Mouse (Mus musculus) liver, adult 2 months (tissue): ENCODE results near the gene Commd2. TPM values are rescaled to one million over a fixed set of nuclear protein-coding genes. Genes with fewer than 3 reads are reported as not detected.

Experiments
- DNase-seq: peaks from one replicate; pipeline ENCODE4 v3.0.0-alpha.2; 2011; ENCODE audit warnings: low read depth, low spot score; ENCODE audit errors: extremely low read depth
- H3K27ac ChIP-seq: fragments of 200-500 bp; replicated peaks from 2 replicates; pipeline ENCODE4 v1.5.1; 2012; ENCODE audit warnings: low read depth, mild to moderate bottlenecking, control low read depth, inconsistent platforms, low read length; ENCODE audit not compliant: insufficient read depth
- H3K27me3 ChIP-seq: fragments of 200-500 bp; 2 replicates; pipeline ENCODE4 v1.6.1; 2012; ENCODE audit warnings: mild to moderate bottlenecking, moderate library complexity, low read length, inconsistent platforms; ENCODE audit not compliant: control insufficient read depth, insufficient read depth
- H3K36me3 ChIP-seq: fragments of 200-500 bp; 2 replicates; pipeline ENCODE4 v1.6.1; 2012; ENCODE audit warnings: low read length, inconsistent platforms; ENCODE audit not compliant: control insufficient read depth, insufficient read depth
- H3K4me1 ChIP-seq: fragments of 200-500 bp; 2 replicates; pipeline ENCODE4 v1.6.1; 2011; ENCODE audit warnings: low read length; ENCODE audit not compliant: control insufficient read depth, insufficient read depth
- H3K4me3 ChIP-seq: fragments of 200-500 bp; 2 replicates; pipeline ENCODE4 v1.5.1; 2011; ENCODE audit warnings: low read depth, mild to moderate bottlenecking, control low read depth, low read length, moderate library complexity; ENCODE audit not compliant: insufficient read depth
- H3K79me2 ChIP-seq: fragments of 200-500 bp; 2 replicates; pipeline ENCODE4 v1.6.1; 2012; ENCODE audit warnings: inconsistent platforms, mild to moderate bottlenecking, low read length, moderate library complexity; ENCODE audit not compliant: control insufficient read depth, insufficient read depth
- H3K9ac ChIP-seq: fragments of 200-500 bp; 2 replicates; pipeline ENCODE4 v1.6.1; 2012; ENCODE audit warnings: low read depth, mild to moderate bottlenecking, control low read depth, inconsistent platforms, low read length
- CTCF ChIP-seq: fragments of 200-500 bp; IDR thresholded peaks from 2 replicates; pipeline ENCODE4 v1.5.1; 2011; ENCODE audit warnings: low read depth, low read length, control low read depth
- POLR2A ChIP-seq: fragments of 200-500 bp; IDR thresholded peaks from 2 replicates; pipeline ENCODE4 v1.6.1; 2011; ENCODE audit warnings: low read length, control low read depth; ENCODE audit not compliant: insufficient read depth; ENCODE audit errors: extremely low read depth
- WGBS: fragments of 180-500 bp; shearing (Covaris S2); methylation state at CpG from one replicate; pipeline ENCODE4 v1.1.7; 2018; 5-methylcytosine and 5-hydroxymethylcytosine counted together
- polyA plus RNA-seq: library from polyadenylated mRNA; depleted of rRNA; stranded (reverse); fragments of >200 nt; gene quantifications from 2 replicates; pipeline ENCODE4 v1.2.3, GENCODE M21; 2012
- total RNA-seq: library from RNA; depleted of rRNA; stranded (reverse); fragments of >200 nt; gene quantifications from 2 replicates; pipeline ENCODE4 v1.2.3, GENCODE M21; 2014

Gene Commd2
- total and polyA plus RNA-seq, 2 experiments = 13.9 to 17.3 TPM

- 89% methylated on average over 3 of the region's 3 CpGs for WGBS
- Histone ChIP-seq H3K4me1 (no peaks in the 10 kb centered on the region), H3K36me3 (no peaks in the 10 kb centered on the region; the same call in 1 of the 2 replicates), H3K9ac (no peak overlapping the region), H3K27ac (no peak overlapping the region), H3K79me2 (no peaks in the 10 kb centered on the region), H3K4me3 (no peak overlapping the region), H3K27me3 (no peaks in the 10 kb centered on the region)
- DNase-seq = no peak
- TF ChIP-seq CTCF = no peak
- TF ChIP-seq POLR2A = no peak
Observed at GRCm38 (mm10) chr3:57634763-57635487, 16.6 kb downstream of the Commd2 start.

- Histone ChIP-seq H3K27me3 (no peaks in the 10 kb centered on the region), H3K79me2 (no peaks in the 10 kb centered on the region), H3K4me1 (no peaks in the 10 kb centered on the region), H3K36me3 (no peaks in the 10 kb centered on the region), H3K9ac (no peak overlapping the region), H3K4me3 (no peak overlapping the region), H3K27ac (no peak overlapping the region)
- no peak for DNase-seq
- no peak for TF ChIP-seq POLR2A
- no peak for TF ChIP-seq CTCF
- WGBS = 41% methylated on average over 11 of the region's 11 CpGs
Observed at GRCm38 (mm10) chr3:57626954-57627513, 24.5 kb downstream of the Commd2 start.

GRCm38 (mm10) chr3:57625275-57625997 lies 26.1 kb downstream of the Commd2 start:
- no peak overlapping the region for H3K9ac ChIP-seq
- WGBS = 41% methylated on average over 21 of the region's 21 CpGs
- peak; percentile 58 for DNase-seq

GRCm38 (mm10) chr3:57619718-57620117 lies 31.8 kb downstream of the Commd2 start:
- H3K4me3 ChIP-seq = no peak overlapping the region
- TF ChIP-seq CTCF (peak; percentile 57; the same call in 1 of the 2 replicates), POLR2A (no peak)
- no peak overlapping the region for H3K27ac ChIP-seq
- DNase-seq = peak; percentile 53
- H3K27me3 ChIP-seq = no peaks in the 10 kb centered on the region
- no peak overlapping the region for H3K9ac ChIP-seq
- no peaks in the 10 kb centered on the region for H3K79me2 ChIP-seq
- 54% methylated on average over 4 of the region's 4 CpGs for WGBS
- H3K4me1 ChIP-seq = no peaks in the 10 kb centered on the region
- no peaks in the 10 kb centered on the region for H3K36me3 ChIP-seq

More at GRCm38 (mm10) chr3:57625275-57625997, 26.1 kb downstream of the Commd2 start:
- TF ChIP-seq CTCF (peak; percentile 25; the same call in 1 of the 2 replicates), POLR2A (no peak)
- Histone ChIP-seq H3K27me3 (no peaks in the 10 kb centered on the region), H3K4me3 (no peak overlapping the region; the same call in 1 of the 2 replicates), H3K36me3 (no peaks in the 10 kb centered on the region), H3K27ac (no peak overlapping the region), H3K4me1 (no peaks in the 10 kb centered on the region), H3K79me2 (no peaks in the 10 kb centered on the region)

- Histone ChIP-seq H3K27ac (no peak overlapping the region), H3K79me2 (no peaks in the 10 kb centered on the region), H3K27me3 (no peaks in the 10 kb centered on the region), H3K4me1 (no peaks in the 10 kb centered on the region), H3K36me3 (no peaks in the 10 kb centered on the region), H3K9ac (no peak overlapping the region), H3K4me3 (no peak overlapping the region)
- no peak for TF ChIP-seq POLR2A
- TF ChIP-seq CTCF = 0 out of 2 replicates have a peak, but pooled peaks have one; percentile 16
- no peak for DNase-seq
- 87% methylated on average over 4 of the region's 4 CpGs for WGBS
Observed at GRCm38 (mm10) chr3:57615652-57616051, 35.9 kb downstream of the Commd2 start.
